Mouse (Mus musculus) C2C12 (cell line): ENCODE results near the gene Jmy.

Experiments used
- CEBPB ChIP-seq: IDR thresholded peaks from one replicate; pipeline ENCODE4 v1.6.1; 2011; ENCODE audit warnings: low read depth, mild to moderate bottlenecking, control low read depth, moderate library complexity
- CTCF ChIP-seq: IDR thresholded peaks from one replicate; pipeline ENCODE4 v1.5.1; 2011; ENCODE audit not compliant: control insufficient read depth, insufficient read depth, insufficient read length
- MAX ChIP-seq: IDR thresholded peaks from one replicate; pipeline ENCODE4 v1.6.1; 2011; ENCODE audit warnings: mild to moderate bottlenecking, control low read depth
- USF1 ChIP-seq: IDR thresholded peaks from one replicate; pipeline ENCODE4 v1.6.1; 2011; ENCODE audit warnings: low read depth, mild to moderate bottlenecking, control low read depth, moderate library complexity

DNA sequence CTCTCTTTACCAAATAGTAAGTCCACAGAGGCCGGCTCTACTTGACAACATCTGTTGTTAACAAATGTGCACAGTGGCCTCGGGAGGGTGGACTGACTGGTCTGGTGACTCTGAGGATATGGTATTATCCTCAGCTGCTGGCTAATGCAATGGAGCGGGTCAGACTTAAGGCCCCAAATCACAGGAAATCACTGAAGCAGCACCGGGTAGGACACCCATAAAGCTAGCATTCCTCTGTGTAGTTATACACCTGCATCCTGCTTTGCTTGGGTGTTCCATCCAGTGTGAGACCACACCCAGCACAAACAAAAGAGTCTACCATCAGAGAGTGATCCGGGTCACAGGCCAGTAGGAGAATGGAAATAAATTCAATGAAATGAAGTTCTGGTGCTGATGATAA, 48.0 kb upstream of the Jmy start:
- no peak for TF ChIP-seq CTCF
- TF ChIP-seq USF1, result no peak
- TF ChIP-seq MAX, result no peak
- TF ChIP-seq CEBPB, result no peak
